Mouse (Mus musculus): ENCODE results near the gene Ttc22.

Ttc22 gene

DNA sequence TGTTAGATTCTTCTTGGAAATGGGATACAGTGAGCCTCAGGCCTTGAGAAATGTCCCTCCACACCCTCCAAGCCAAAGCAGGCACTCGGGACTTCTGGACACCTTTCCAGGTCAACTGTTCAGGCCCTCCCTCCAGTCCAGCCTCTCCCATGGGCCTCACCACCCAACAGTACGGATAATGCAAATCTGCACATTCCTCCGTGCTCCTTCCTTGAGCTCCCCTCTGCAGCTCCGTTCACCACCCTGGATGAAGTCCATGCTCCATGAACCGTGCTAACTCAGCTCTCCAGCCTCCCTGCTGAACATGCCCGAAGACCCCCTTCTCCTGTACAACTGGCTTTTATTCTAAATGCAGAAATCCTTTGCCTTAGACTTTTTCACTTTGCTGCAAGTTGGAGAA, 42.5 kb downstream of the Ttc22 start:
- DNase-seq = no peak

DNA sequence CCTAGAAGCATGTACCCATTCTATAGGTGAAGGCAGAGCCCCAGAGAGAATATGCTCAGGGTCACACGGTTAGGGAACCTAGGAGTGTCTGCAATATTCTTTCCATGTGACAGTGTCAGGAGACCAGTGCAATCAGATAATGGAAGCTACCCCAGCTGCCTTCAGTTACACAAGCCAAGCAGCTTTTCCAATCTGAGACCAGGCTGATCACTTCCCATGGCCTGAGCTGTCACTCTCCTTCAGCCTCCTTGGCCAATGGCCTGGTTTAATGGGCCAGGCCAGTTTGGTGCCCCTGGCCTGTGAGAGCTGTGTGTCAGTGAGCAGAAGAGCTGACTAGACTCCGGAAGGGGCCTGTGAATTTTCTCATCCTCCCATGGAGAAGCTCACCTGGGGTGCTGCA, 43.0 kb downstream of the Ttc22 start:
- DNase-seq = no peak

DNA sequence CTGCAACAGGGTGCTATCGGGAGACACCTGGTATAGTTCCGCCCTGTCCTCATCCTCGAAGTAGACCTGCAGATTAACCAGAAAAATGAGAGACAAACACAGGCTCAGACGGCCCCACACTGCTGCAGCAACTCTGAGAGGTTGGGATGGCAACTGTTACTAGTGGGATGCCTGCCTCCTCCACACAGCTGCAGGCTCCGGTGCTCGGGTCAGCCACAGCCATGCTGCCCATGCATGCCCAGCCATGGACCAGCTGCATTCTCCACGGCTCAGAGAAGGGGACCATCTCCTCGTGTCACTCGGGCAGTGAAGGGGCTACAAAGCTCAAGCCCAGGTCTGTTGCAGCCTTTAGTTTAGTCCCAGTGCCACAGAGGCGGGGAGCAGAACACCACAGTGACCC, 43.4 kb downstream of the Ttc22 start:
- DNase-seq = no peak

DNA sequence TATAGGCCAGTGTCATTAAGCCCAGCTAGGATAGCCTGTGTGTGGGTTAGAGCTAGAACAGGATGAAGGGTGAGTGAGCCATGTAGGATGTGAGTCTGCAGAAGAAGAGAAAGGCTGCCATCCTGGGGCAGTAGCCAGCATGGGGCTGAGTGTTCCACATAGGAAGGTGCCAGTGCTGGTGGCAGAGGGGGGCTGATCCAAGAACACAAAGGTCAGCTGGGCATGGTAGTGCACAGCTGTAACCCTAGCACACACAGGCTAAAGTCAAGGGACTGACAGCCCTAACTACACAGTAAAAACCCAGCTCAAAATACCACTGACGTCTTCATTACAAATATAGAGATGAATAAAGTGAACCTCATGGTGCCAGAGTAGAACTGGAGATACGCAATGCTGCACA, 44.3 kb downstream of the Ttc22 start:
- no peak for DNase-seq

DNA sequence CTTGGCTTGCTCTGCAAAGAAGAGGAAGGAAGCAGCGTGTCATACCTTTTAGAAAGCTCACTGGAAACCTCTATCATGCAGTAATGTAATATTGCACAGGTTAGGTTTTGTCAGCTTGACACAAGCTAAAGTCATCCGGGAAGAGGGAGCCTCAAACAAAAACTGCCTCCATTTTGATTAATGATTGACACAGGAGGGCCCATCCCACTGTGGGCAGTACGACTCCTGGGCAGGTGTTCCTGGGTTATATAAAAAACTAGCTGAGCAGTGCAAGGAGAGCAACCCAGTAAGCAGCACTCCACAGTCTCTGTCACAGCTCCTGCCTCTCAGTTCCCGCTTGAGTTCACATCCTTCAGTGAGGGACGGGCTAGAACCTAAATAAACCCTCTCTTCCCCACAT, 54.5 kb downstream of the Ttc22 start:
- DNase-seq = no peak

DNA sequence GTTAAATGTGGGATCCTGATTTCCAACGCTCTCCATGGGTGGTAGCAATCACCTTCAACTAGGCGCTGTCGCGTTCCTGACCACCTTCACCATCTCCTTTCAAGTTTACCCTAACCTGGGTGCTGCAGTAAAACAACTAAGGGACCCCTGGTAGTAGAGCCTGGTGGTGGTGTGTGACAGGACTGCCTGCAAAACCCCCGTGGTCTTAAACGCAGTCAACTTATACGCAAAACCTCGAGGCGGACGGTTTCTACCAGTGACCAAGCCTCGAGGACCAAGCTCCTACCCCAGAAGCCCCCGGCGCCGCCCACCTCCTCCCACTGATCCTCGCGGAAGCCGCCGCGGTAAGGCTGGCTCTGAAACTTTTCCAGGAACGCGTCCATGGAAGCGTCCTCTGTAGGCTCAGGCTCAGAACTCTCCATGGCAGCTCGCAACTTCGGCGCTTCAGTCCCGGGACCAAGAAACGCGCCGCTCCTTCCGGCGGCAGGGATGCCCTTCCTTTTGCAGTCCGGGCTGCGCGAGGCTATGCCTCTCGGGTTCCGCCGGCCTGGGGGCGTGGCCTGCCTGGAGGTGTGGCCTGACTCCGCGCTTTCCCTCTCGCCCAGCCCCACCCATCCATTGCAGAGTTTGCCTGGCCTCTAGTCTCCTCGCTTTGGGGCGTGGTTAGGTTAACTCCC, 56.3 kb downstream of the Ttc22 start, which contains the start of gene Ttc4:
Ttc4 (minus strand) TSS at position 503 of the 677 bp plus-strand sequence.
- DNase-seq = peak; percentile 86 to 93

DNA sequence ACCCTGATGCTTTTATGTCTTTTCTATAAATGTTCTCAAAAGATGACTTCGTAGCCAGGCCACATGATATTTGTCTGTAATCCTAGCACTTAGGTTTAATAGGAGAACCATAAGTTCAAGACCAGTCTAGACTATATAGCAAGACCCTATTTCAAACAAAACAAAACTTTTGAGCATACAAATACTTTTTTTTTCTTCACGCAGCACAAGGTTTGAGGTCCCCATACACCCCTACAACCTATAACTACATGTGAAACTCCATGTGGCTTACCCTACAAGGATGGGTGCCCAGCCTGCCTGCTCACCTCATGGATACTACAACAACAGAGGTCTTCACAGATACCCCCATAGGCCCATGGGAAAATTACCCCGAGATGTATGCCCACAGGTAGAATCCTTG, 56.9 kb downstream of the Ttc22 start:
- no peak for DNase-seq

DNA sequence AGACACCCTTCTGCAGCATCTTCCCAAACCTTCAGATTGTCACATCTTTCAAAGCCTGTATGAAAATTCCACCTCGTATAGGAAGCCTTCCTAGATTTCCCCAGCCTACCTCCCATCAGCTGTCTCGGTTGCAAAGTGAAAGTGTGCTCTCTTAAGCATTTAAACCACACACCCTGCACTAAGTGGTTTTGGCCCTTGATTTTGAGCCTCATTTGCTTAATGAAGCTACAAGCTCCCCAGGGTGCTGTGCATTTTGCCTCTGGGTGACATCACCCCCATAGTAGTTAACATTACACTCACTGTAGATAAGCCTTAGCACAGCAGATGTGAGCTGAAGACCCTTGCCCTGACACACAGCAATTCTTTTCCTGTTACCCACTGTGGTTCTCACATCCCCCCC, 58.7 kb downstream of the Ttc22 start:
- no peak for DNase-seq

DNA sequence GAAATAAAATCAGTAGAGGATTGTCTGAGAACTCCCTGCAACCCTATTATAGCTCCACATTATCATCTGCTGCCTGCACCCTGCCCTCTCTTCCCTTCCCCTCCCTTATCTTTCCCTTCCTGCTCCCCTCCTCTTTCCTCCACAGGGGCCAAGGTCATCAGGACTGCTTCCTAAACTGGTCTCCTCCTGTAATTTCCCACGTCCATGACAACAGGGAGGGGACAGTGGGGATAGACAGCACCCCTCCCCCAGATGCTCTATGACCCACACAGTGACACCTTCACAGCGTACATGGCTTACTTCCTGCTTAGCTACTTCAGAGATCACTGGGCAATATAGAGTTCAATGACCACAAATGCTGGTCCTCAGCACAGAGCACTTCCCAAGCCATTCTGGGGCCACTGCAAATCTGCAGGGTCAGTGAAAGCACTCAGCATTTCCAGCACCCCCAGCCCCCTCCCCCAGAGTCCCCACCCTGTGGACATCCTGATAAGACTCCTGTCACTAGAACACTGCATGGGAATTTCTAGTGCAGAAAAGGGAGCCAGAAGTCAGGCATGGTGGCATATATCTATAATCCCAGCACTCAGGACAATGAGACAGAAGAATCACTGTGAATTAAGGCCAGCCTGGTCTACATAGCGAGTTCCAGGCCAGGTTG, 66.5 kb downstream of the Ttc22 start:
- no peak for DNase-seq
